Mouse (Mus musculus) C2C12 (cell line): Measurements from ENCODE around the gene 1520401A03Rik. TPM values are rescaled to one million over a fixed set of nuclear protein-coding genes. Genes with fewer than 3 reads are reported as not detected.
"Not testable (repeated sequence)": the region's sequence is repeated elsewhere in the genome, so short reads cannot be mapped to it uniquely, and the experiment has no call there.

Experiments
- H3K27me3 ChIP-seq: one replicate; pipeline ENCODE4 v1.6.1; 2011; ENCODE audit not compliant: control insufficient read depth, insufficient read depth, insufficient read length
- H3K36me3 ChIP-seq: one replicate; pipeline ENCODE4 v1.6.1; 2011; ENCODE audit not compliant: control insufficient read depth, insufficient read depth
- H3K4me3 ChIP-seq: one replicate; pipeline ENCODE4 v1.5.1; 2011; ENCODE audit warnings: mild to moderate bottlenecking, control low read depth; ENCODE audit not compliant: poor library complexity, insufficient read depth, severe bottlenecking
- H3K79me2 ChIP-seq: one replicate; pipeline ENCODE4 v1.6.1; 2011; ENCODE audit not compliant: control insufficient read depth, insufficient read depth
- H3K79me3 ChIP-seq: one replicate; pipeline ENCODE4 v1.6.1; 2011; ENCODE audit warnings: low read depth, control low read depth
- H3ac ChIP-seq: one replicate; pipeline ENCODE3; 2011; ENCODE audit warnings: low read depth; ENCODE audit not compliant: control insufficient read depth, insufficient read length
- CEBPB ChIP-seq: IDR thresholded peaks from one replicate; pipeline ENCODE4 v1.6.1; 2011; ENCODE audit warnings: low read depth, mild to moderate bottlenecking, control low read depth, moderate library complexity
- CTCF ChIP-seq: IDR thresholded peaks from one replicate; pipeline ENCODE4 v1.5.1; 2011; ENCODE audit not compliant: control insufficient read depth, insufficient read depth, insufficient read length
- FOSL1 ChIP-seq: IDR thresholded peaks from one replicate; pipeline ENCODE4 v1.8.0; 2011; ENCODE audit warnings: mild to moderate bottlenecking, low read length; ENCODE audit not compliant: poor library complexity, insufficient read depth, severe bottlenecking
- MAX ChIP-seq: IDR thresholded peaks from one replicate; pipeline ENCODE4 v1.6.1; 2011; ENCODE audit warnings: mild to moderate bottlenecking, control low read depth
- MYOD1 ChIP-seq: IDR thresholded peaks from one replicate; pipeline ENCODE4 v1.6.1; 2011; ENCODE audit warnings: low read depth; ENCODE audit not compliant: control insufficient read depth, insufficient read length
- MYOG ChIP-seq: IDR thresholded peaks from one replicate; pipeline ENCODE4 v1.6.1; 2011; ENCODE audit not compliant: control insufficient read depth, insufficient read length; ENCODE audit errors: extremely low read depth
- USF1 ChIP-seq: IDR thresholded peaks from one replicate; pipeline ENCODE4 v1.6.1; 2011; ENCODE audit warnings: low read depth, mild to moderate bottlenecking, control low read depth, moderate library complexity
- long read RNA-seq, 2 experiments: library from polyadenylated mRNA; unstranded; transcript quantifications; one replicate each; pipeline ENCODE4 v2.0.0; 2019 to 2020
- polyA plus RNA-seq: library from polyadenylated mRNA; unstranded; fragments of >200 nt; fragmentation: generic; extraction: Trizol; gene quantifications from one replicate; pipeline ENCODE4 v1.2.1, GENCODE M21; 2012; ENCODE audit warnings: missing spikeins

1520401A03Rik gene
- polyA plus RNA-seq, result 0.01 TPM
- long read RNA-seq, experiment 1, result 0 reads
- long read RNA-seq, experiment 2, result 0 reads

GRCm38 (mm10) chr17:23722376-23723125 is at the start of gene 1520401A03Rik:
Gene 1520401A03Rik, minus strand, starts transcription at chr17:23722783.
- no peak for TF ChIP-seq MYOG
- no peak for TF ChIP-seq CEBPB
- TF ChIP-seq MYOD1, result no peak
- no peak for TF ChIP-seq CTCF
- TF ChIP-seq FOSL1, result no peak
- no peak for TF ChIP-seq MAX
- no peak for TF ChIP-seq USF1
- Histone ChIP-seq H3K36me3 (no peaks in the 10 kb centered on the region), H3ac (no peak within 1 kb of the TSS), H3K79me3 (peaks cover 3% of the 10 kb centered on the region), H3K79me2 (peaks cover 9% of the 10 kb centered on the region), H3K27me3 (no peaks in the 10 kb centered on the region), H3K4me3 (no peak within 1 kb of the TSS)

GRCm38 (mm10) chr17:23772219-23772556 is 49.6 kb upstream of the 1520401A03Rik start:
- H3K36me3 ChIP-seq, H3K27me3 ChIP-seq, H3K4me3 ChIP-seq: not testable (repeated sequence)

GRCm38 (mm10) chr17:23771284-23772218 is 49.0 kb upstream of the 1520401A03Rik start, which contains the start of gene Flywch1:
Gene Flywch1, minus strand, starts transcription at chr17:23771602.
- Histone ChIP-seq H3K27me3 (no peaks in the 10 kb centered on the region), H3K79me2 (peaks cover 18% of the 10 kb centered on the region), H3K36me3 (no peaks in the 10 kb centered on the region), H3K4me3 (peak within 1 kb of the TSS; percentile 52), H3ac (peak within 1 kb of the TSS; percentile 86), H3K79me3 (peaks cover 7% of the 10 kb centered on the region)
- TF ChIP-seq CEBPB (no peak), FOSL1 (no peak), MAX (peak; percentile 37)

More at GRCm38 (mm10) chr17:23772219-23772556, 49.6 kb upstream of the 1520401A03Rik start:
- not testable (repeated sequence) for H3K79me3 ChIP-seq, H3ac ChIP-seq
- peaks cover 18% of the 10 kb centered on the region for H3K79me2 ChIP-seq

GRCm38 (mm10) chr17:23770896-23771283 is 48.3 kb upstream of the 1520401A03Rik start:
- peak overlapping the region; percentile 86 for H3ac ChIP-seq
- H3K79me2 ChIP-seq, result peaks cover 18% of the 10 kb centered on the region
- H3K36me3 ChIP-seq, result no peaks in the 10 kb centered on the region
- H3K4me3 ChIP-seq, result peak overlapping the region; percentile 52
- no peak for TF ChIP-seq FOSL1
- no peak for TF ChIP-seq MYOG
- no peak for TF ChIP-seq USF1
- no peak for TF ChIP-seq CTCF
- no peak for TF ChIP-seq MYOD1
- peaks cover 7% of the 10 kb centered on the region for H3K79me3 ChIP-seq
- no peaks in the 10 kb centered on the region for H3K27me3 ChIP-seq

GRCm38 (mm10) chr17:23770493-23770892 is 47.9 kb upstream of the 1520401A03Rik start:
- H3K79me3 ChIP-seq, result peaks cover 7% of the 10 kb centered on the region
- H3K27me3 ChIP-seq, result no peaks in the 10 kb centered on the region
- H3ac ChIP-seq, result no peak overlapping the region
- H3K4me3 ChIP-seq, result peak overlapping the region; percentile 52
- TF ChIP-seq FOSL1 (no peak), MYOG (no peak), CTCF (no peak), MYOD1 (no peak), USF1 (no peak), MAX (no peak), CEBPB (no peak)
- no peaks in the 10 kb centered on the region for H3K36me3 ChIP-seq
- H3K79me2 ChIP-seq, result peaks cover 18% of the 10 kb centered on the region

- Histone ChIP-seq H3K79me3 (no peaks in the 10 kb centered on the region), H3K27me3 (no peaks in the 10 kb centered on the region), H3K36me3 (peaks cover 35% of the 10 kb centered on the region), H3ac (no peak overlapping the region), H3K79me2 (no peaks in the 10 kb centered on the region), H3K4me3 (no peak overlapping the region)
- TF ChIP-seq CEBPB (no peak), CTCF (no peak), MYOG (no peak), MAX (no peak), MYOD1 (no peak), USF1 (no peak), FOSL1 (no peak)
Measured at GRCm38 (mm10) chr17:23762976-23763375, 40.4 kb upstream of the 1520401A03Rik start.
